Mouse (Mus musculus) urinary bladder, postnatal 14 days (tissue): ENCODE data around the gene Btbd11.
A peak's percentile ranks its signal among the peaks of the same experiment; 100 is the strongest.

Experiments
- DNase-seq: peaks from one replicate; pipeline ENCODE4 v3.0.0; 2021; ENCODE audit warnings: low spot score

Gene Btbd11

GRCm38 (mm10) chr10:85591296-85591695, 204.7 kb downstream of the Btbd11 start:
- no peak for DNase-seq

GRCm38 (mm10) chr10:85591986-85592385, 205.4 kb downstream of the Btbd11 start:
- no peak for DNase-seq

- DNase-seq = no peak
Measured at GRCm38 (mm10) chr10:85596301-85596700, 209.7 kb downstream of the Btbd11 start.

GRCm38 (mm10) chr10:85598093-85598599, 211.5 kb downstream of the Btbd11 start:
- peak; percentile 40 for DNase-seq

GRCm38 (mm10) chr10:85598603-85599542, 212.3 kb downstream of the Btbd11 start:
- peak; percentile 11 for DNase-seq

- no peak for DNase-seq
Measured at GRCm38 (mm10) chr10:85602546-85602945, 215.9 kb downstream of the Btbd11 start.

- no peak for DNase-seq
Measured at GRCm38 (mm10) chr10:85604556-85604955, 217.9 kb downstream of the Btbd11 start.

GRCm38 (mm10) chr10:85608550-85609278, 222.1 kb downstream of the Btbd11 start:
- no peak for DNase-seq

- DNase-seq = no peak
Measured at GRCm38 (mm10) chr10:85617080-85617479, 230.5 kb downstream of the Btbd11 start.

GRCm38 (mm10) chr10:85617501-85618417, 231.1 kb downstream of the Btbd11 start:
- DNase-seq = no peak

GRCm38 (mm10) chr10:85621067-85621466, 234.5 kb downstream of the Btbd11 start:
- peak; percentile 38 for DNase-seq

GRCm38 (mm10) chr10:85624504-85625169, 238.0 kb downstream of the Btbd11 start:
- peak; percentile 58 for DNase-seq

- no peak for DNase-seq
Measured at GRCm38 (mm10) chr10:85625170-85625686, 238.6 kb downstream of the Btbd11 start.

- no peak for DNase-seq
Measured at GRCm38 (mm10) chr10:85632030-85632429, 245.4 kb downstream of the Btbd11 start.

GRCm38 (mm10) chr10:85633577-85633976, 247.0 kb downstream of the Btbd11 start:
- DNase-seq = no peak

GRCm38 (mm10) chr10:85637580-85637979, 251.0 kb downstream of the Btbd11 start:
- no peak for DNase-seq

GRCm38 (mm10) chr10:85638141-85638540, 251.5 kb downstream of the Btbd11 start:
- DNase-seq = no peak

- DNase-seq = no peak
Measured at GRCm38 (mm10) chr10:85639581-85639980, 253.0 kb downstream of the Btbd11 start.

- no peak for DNase-seq
Measured at GRCm38 (mm10) chr10:85640408-85640807, 253.8 kb downstream of the Btbd11 start.

GRCm38 (mm10) chr10:85645346-85645745, 258.7 kb downstream of the Btbd11 start:
- DNase-seq = no peak

GRCm38 (mm10) chr10:85651706-85652105, 265.1 kb downstream of the Btbd11 start:
- peak; percentile 27 for DNase-seq
